Mouse (Mus musculus) liver, postnatal 0 days (tissue): ENCODE measurements around the gene Abi3. TPM values are rescaled to one million over a fixed set of nuclear protein-coding genes. Genes with fewer than 3 reads are reported as not detected.

Source experiments
- ATAC-seq: fragments of 200-750 bp; cut with Nextera tagmentation; 2 replicates; pipeline ENCODE4 v1.8.0; 2017; ENCODE audit warnings: mild to moderate bottlenecking, moderate library complexity
- DNase-seq: peaks from one replicate; pipeline ENCODE4 v3.0.0-alpha.2; 2016
- H3K27ac ChIP-seq: fragments of 300-500 bp; sonication (generic); 2 replicates; pipeline ENCODE4 v1.5.1; 2014; ENCODE audit warnings: antibody characterized with exemption, moderate library complexity, mild to moderate bottlenecking, low read depth
- H3K27me3 ChIP-seq: fragments of 300-500 bp; sonication (generic); 2 replicates; pipeline ENCODE4 v1.6.1; 2014; ENCODE audit warnings: low read length, control low read depth, mixed read lengths; ENCODE audit not compliant: insufficient read depth
- H3K36me3 ChIP-seq: fragments of 300-500 bp; sonication (generic); replicated peaks from 2 replicates; pipeline ENCODE4 v1.6.1; 2014; ENCODE audit warnings: mild to moderate bottlenecking, control low read depth, low read length, moderate library complexity, mixed read lengths; ENCODE audit not compliant: insufficient read depth
- H3K4me1 ChIP-seq: fragments of 300-500 bp; sonication (generic); 2 replicates; pipeline ENCODE4 v1.6.1; 2014; ENCODE audit warnings: antibody characterized with exemption, mild to moderate bottlenecking, control low read depth; ENCODE audit not compliant: insufficient read depth
- H3K4me2 ChIP-seq: fragments of 300-500 bp; sonication (generic); 2 replicates; pipeline ENCODE4 v1.6.1; 2014; ENCODE audit warnings: low read depth, mild to moderate bottlenecking, low read length, moderate library complexity, mixed read lengths
- H3K4me3 ChIP-seq: fragments of 300-500 bp; sonication (generic); 2 replicates; pipeline ENCODE4 v1.5.1; 2014; ENCODE audit warnings: low read depth, low read length
- H3K9ac ChIP-seq: fragments of 300-500 bp; sonication (generic); replicated peaks from 2 replicates; pipeline ENCODE4 v1.6.1; 2014; ENCODE audit warnings: mild to moderate bottlenecking, moderate library complexity
- H3K9me3 ChIP-seq: fragments of 300-500 bp; sonication (generic); 2 replicates; pipeline ENCODE4 v1.6.1; 2016; ENCODE audit warnings: mild to moderate bottlenecking, control low read depth, low read length, mixed read lengths
- CTCF ChIP-seq: sonication (generic); IDR thresholded peaks from 2 replicates; pipeline ENCODE4 v1.5.1; 2016; ENCODE audit warnings: antibody characterized with exemption, low read depth
- EP300 ChIP-seq: IDR thresholded peaks from 2 replicates; pipeline ENCODE4 v1.6.1; 2016; ENCODE audit warnings: antibody characterized with exemption, low read depth, mild to moderate bottlenecking
- WGBS: fragments of 180-500 bp; shearing (Covaris S2); extraction: QIAGEN DNeasy Blood & Tissue Kit; methylation state at CpG from one replicate; pipeline ENCODE4 v1.1.7; 2014; ENCODE audit not compliant: insufficient replicate concordance; 5-methylcytosine and 5-hydroxymethylcytosine counted together
- polyA plus RNA-seq: library from polyadenylated mRNA; unstranded; fragments of >200 nt; fragmentation: Nextera tagmentation; extraction: Ambion mirVana; gene quantifications from 2 replicates; pipeline ENCODE4 v1.2.1, GENCODE M21; 2015

Abi3 gene
- polyA plus RNA-seq, 1 experiment from 2014 or later = 9.8 TPM

DNA sequence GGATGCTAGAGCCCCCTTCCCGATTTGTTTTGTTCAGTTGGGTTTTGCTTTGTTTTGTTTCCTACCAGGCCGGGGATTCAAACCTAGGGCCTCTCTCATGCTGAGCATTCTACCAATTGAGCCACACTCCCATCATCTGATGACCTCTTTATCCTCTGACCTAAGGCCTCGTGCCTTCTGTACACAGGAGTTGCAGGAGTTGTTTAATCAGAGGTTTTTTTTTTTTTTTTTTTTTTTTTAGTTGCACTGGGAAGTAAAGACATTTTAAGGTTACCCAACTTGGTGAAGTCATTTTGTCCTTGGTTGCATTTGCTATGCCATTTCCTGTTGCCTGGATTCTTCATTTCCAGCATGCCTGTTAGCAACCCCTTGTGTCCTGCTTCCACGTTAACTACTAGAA is 27.2 kb upstream of the Abi3 start:
- 48% methylated on average over 4 of the region's 4 CpGs for WGBS
- Histone ChIP-seq H3K4me1 (no peaks in the 10 kb centered on the region), H3K4me2 (no peak overlapping the region), H3K4me3 (no peak overlapping the region), H3K9ac (no peak overlapping the region), H3K27me3 (no peaks in the 10 kb centered on the region), H3K27ac (no peak overlapping the region), H3K36me3 (no peaks in the 10 kb centered on the region), H3K9me3 (no peaks in the 10 kb centered on the region)
- TF ChIP-seq EP300 (no peak), CTCF (no peak)
- no peak for DNase-seq
- ATAC-seq = peak; percentile 49; the same call in 1 of the 2 replicates

DNA sequence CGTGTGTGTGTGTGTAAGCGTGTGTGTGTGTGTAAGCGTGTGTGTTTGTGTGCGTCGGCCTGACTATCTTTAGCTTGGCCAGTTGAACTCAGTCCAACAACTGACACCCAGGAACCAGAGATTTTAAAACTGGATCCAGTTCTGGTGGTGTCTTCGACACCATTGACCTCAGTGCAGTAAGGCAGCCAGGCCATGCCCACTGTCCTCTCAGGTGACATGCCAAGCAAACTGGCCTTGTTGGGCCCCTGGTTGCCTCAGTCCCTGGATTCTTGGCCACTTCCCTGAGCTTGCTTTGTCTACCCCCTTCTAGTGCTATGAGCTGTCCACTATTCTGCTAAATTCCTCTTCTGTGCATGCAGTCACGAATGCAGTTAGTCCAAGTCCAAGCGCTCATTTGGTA is 19.1 kb upstream of the Abi3 start:
- Histone ChIP-seq H3K36me3 (no peaks in the 10 kb centered on the region), H3K4me2 (no peak overlapping the region), H3K4me3 (no peak overlapping the region), H3K9ac (no peak overlapping the region), H3K4me1 (peaks cover 8% of the 10 kb centered on the region), H3K27ac (no peak overlapping the region), H3K9me3 (no peaks in the 10 kb centered on the region), H3K27me3 (no peaks in the 10 kb centered on the region)
- no peak for ATAC-seq
- WGBS = 86% methylated on average over 8 of the region's 8 CpGs
- TF ChIP-seq EP300 = no peak
- no peak for TF ChIP-seq CTCF
- no peak for DNase-seq

DNA sequence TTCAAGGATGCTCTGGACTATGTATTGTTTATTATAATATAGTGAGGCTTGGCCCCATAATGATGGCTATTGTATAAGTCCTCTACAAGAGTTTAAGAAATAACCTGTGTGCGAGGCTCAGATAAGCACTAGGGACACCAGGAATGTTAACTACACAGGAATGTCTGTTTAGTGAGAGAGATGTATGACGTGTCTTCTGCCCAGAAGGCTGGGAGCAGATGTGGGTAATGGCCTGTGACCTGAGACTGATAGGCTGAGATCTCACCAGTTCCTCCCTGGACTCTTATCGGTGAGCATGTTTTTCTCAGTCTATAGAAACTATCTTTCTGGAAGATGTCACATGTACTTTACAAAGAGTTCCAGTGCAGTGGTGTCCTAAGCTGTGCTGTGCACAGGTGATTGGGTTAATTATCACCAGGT is 17.8 kb upstream of the Abi3 start:
- ATAC-seq (peak; percentile 16), DNase-seq (no peak)
- 22% methylated on average over 3 of the region's 3 CpGs for WGBS
- H3K4me1 ChIP-seq = peaks cover 8% of the 10 kb centered on the region
- no peaks in the 10 kb centered on the region for H3K9me3 ChIP-seq
- H3K27me3 ChIP-seq = no peaks in the 10 kb centered on the region
- H3K9ac ChIP-seq = peak overlapping the region; percentile 67
- H3K4me2 ChIP-seq = peak overlapping the region; percentile 75
- peak overlapping the region; percentile 95 for H3K27ac ChIP-seq
- TF ChIP-seq CTCF (no peak), EP300 (0 out of 2 replicates have a peak, but pooled peaks have one; percentile 27)
- no peaks in the 10 kb centered on the region for H3K36me3 ChIP-seq
- peak overlapping the region; percentile 61 for H3K4me3 ChIP-seq

DNA sequence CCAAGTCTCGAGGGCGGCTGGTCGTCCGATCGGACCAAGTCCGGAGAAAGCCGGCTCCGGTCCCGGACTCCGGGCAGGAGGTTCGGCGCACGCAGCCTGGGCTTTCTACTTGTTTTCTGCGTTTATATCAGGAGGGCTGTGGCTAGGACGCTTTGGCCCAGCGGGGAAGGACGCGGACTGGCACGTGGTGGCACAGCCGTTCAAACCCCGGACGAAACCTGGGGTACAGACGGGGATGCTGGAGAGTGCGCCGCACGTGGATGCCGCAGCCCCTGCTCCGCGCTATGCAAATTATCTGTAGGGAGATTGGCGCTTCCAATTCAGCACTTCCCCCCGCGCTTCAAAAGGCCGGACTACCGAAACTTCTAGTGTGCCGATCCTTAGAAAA is 17.2 kb upstream of the Abi3 start:
- Histone ChIP-seq H3K4me1 (peaks cover 8% of the 10 kb centered on the region), H3K4me3 (peak overlapping the region; percentile 61), H3K9ac (peak overlapping the region; percentile 67), H3K4me2 (peak overlapping the region; percentile 75), H3K27ac (peak overlapping the region; percentile 95), H3K9me3 (no peaks in the 10 kb centered on the region), H3K27me3 (no peaks in the 10 kb centered on the region), H3K36me3 (no peaks in the 10 kb centered on the region)
- under 1% methylated on average over 35 of the region's 35 CpGs for WGBS
- ATAC-seq (peak; percentile 35), DNase-seq (no peak)
- TF ChIP-seq EP300 = no peak
- no peak for TF ChIP-seq CTCF

DNA sequence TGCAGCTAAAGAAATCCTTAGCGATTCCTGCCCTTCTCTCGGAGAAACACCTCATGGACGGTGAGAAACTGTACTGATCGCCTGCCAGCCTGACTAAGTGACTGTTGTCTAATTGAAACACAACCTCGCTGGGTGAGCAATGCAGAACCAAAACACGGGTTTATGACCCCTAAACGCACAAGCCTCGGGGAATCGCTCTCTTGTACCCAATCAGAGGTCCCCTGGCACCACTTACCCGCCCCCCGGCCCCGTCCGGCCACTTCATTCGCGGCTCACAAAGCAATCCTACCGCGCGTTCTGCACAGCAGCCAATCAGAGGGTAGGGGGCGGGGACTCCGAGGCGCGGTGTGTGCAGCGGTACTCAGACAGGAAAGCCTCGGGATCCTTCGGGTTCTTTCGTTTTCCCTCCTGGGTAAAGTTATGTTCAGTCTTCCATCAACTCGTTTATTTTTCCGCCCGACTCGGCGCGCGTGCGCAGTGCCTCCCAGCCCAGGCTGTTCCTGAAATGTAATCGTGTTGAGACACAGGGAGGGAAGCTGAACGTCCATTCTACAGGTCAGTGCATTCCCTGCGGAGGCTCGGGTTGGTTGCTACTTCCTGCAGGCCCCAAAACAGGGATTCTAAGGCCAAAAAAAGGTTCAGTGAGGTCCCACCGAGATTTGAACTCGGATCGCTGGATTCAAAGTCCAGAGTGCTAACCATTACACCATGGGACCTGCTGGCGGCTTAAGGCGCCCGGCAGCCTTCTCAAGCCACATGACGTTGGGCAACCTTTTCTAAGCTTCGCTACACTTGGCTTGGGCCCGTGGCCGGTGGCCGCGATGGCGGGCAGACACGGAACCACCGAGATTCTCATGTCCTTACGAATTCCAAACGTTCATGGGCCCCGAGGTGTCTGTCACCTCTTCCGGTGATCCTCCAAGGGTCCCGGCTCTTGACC is 16.5 kb upstream of the Abi3 start:
- H3K36me3 ChIP-seq = no peaks in the 10 kb centered on the region
- under 1% methylated on average over 58 of the region's 58 CpGs for WGBS
- ATAC-seq = peak; percentile 97
- peak overlapping the region; percentile 95 for H3K27ac ChIP-seq
- peak overlapping the region; percentile 75 for H3K4me2 ChIP-seq
- no peaks in the 10 kb centered on the region for H3K27me3 ChIP-seq
- peak; percentile 98 for DNase-seq
- H3K9ac ChIP-seq = peak overlapping the region; percentile 67
- H3K9me3 ChIP-seq = no peaks in the 10 kb centered on the region
- H3K4me3 ChIP-seq = peak overlapping the region; percentile 61
- H3K4me1 ChIP-seq = peaks cover 8% of the 10 kb centered on the region
- TF ChIP-seq CTCF = no peak
- TF ChIP-seq EP300 = peak; percentile 69

DNA sequence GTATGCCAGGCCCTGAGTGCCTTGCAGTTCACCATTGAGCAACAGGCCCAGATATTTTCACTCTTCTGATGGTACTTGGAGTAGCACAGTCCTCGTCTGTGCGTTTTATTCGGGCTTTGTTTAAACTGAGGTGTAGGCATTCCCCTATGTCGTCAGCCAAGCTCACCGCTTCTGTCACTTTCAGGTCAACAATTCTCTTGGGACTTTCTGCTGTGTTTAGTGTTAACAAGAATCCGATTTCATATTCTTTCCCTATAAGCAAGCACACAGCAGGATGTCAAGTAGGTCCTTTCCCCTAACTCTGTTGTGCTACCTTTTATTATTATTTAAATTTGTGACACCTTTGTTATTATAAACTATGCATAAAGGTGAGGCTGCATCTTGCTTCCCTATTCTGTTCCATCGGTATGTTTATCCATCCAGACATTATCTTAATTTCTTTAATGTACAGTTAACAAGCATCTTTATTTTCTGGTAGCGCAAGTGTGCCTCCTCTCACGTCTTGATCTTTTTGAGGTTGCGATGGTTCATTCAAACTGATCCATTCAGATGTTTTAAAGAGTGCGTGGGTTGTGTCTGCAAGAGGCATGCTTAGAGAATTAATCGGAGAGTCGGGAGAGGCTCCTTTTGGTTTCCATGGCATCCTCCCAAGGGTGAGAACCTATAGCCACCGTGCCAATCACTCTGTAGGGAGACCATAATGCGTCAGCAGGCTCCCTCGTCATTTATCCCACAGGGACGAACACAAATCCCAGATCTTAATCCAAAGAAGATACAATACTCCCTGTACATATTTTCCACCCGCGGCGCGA is 15.6 kb upstream of the Abi3 start:
- Histone ChIP-seq H3K9ac (peak overlapping the region; percentile 62), H3K4me1 (peaks cover 8% of the 10 kb centered on the region), H3K36me3 (no peaks in the 10 kb centered on the region), H3K27me3 (no peaks in the 10 kb centered on the region), H3K9me3 (no peaks in the 10 kb centered on the region), H3K27ac (peak overlapping the region; percentile 95), H3K4me2 (peak overlapping the region; percentile 75), H3K4me3 (peak overlapping the region; percentile 61)
- DNase-seq (no peak), ATAC-seq (no peak)
- WGBS = 26% methylated on average over 21 of the region's 21 CpGs
- no peak for TF ChIP-seq EP300
- no peak for TF ChIP-seq CTCF
